Mouse (Mus musculus): ENCODE data around the gene Psmd2.
A peak's percentile ranks its signal among the peaks of the same experiment; 100 is the strongest.

Gene Psmd2

GRCm38 (mm10) chr16:20651076-20651946 lies at the start of gene Psmd2:
Gene Psmd2 (plus strand): TSS chr16:20651652.
- peak; percentile 94 to 97 for DNase-seq (ENCODE audit: low spot score in 2 of 2)

GRCm38 (mm10) chr16:20604705-20605104 lies 46.7 kb upstream of the Psmd2 start:
- no peak for DNase-seq (ENCODE audit: low spot score in 2 of 2)

DNA sequence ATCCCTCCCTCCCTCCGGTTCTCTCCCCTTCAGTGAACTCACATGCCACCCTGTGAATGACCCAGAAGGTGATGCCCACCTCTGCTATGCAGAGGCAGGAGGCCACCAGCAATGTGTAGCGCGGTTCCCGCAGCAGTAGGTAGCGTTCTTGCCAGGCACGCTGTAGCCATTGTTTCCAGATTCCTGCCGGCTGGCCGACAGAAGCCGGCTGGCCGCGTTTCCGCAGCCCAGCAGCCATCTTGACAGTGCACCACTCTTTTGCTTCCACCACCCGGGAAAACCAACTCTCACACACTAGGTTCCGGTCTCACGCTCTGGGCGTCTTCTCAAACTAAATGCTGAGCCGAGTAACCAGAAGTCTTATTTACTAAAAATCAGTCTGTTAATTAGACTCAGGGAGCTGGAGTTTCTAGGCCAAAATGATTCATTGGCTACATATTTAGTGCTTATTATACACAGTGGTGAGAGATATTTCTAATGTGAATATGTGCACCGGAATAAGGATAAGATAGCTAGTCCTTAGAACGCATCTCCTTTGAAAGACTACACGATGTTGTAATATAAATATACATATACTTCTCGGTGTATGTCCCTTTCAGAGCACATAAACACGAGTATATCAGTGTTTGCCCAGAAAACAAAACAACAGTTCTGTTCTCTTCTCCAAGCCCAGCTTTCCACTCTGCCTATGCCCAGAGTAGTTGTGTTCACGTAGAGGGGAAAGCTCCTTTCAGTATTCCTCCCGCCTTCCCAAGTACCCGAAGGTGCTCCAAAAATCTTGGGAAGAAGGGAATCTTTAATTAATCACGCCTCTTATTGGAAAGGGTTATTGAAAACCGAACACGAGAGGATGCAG lies 40.7 kb upstream of the Psmd2 start:
- peak; percentile 47 to 68 for DNase-seq (ENCODE audit: low spot score in 2 of 2)

DNA sequence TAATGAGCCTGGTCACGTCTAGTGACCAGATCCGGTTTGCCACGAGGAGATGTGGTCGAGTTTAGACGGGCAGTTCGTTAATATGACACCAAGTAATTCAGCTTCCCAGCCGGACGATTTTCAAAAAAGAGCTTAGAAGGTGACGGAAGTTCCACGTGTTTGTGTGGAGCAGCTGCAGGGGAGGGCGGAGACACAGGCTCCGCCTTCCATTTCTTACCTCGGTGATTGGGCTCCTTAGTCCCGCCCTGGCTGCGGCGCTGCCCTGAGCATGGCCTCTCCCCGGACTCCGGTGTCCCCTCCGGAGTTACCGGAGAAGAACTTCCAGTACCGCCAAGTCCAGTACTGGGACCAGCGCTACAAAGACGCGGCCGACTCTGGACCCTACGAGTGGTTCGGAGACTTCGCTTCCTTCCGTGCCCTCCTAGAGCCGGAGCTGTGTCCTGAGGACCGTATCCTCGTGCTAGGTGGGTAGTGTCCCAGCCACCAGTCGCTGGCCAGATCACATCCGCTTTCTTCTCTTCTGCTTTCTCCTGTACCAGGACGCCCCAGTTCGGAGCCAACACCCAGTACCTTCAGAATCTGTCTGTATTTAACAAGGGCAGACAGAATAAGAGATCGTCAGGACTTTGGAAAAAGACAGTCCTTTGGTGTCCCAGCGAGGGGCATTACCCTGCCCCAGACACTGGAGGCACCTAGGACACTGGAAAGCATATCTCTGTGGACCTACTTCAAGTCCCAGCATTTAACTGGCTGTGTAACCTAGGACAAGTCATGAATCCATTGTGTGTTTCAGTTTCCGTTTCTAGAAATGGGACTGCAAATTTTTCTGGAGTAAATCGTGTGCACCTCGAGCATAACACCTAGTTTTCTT lies 39.9 kb upstream of the Psmd2 start, which contains the start of the genes Eef1akmt4, Gm49333 and Alg3:
Eef1akmt4 (plus strand) TSS at position 237 of the 871 bp plus-strand sequence.
Gm49333 (plus strand) TSS at position 254 of the 871 bp plus-strand sequence.
Alg3 (minus strand) TSS at position 379 of the 871 bp plus-strand sequence.
- DNase-seq (ENCODE audit: low spot score in 2 of 2): peak; percentile 69 to 74

DNA sequence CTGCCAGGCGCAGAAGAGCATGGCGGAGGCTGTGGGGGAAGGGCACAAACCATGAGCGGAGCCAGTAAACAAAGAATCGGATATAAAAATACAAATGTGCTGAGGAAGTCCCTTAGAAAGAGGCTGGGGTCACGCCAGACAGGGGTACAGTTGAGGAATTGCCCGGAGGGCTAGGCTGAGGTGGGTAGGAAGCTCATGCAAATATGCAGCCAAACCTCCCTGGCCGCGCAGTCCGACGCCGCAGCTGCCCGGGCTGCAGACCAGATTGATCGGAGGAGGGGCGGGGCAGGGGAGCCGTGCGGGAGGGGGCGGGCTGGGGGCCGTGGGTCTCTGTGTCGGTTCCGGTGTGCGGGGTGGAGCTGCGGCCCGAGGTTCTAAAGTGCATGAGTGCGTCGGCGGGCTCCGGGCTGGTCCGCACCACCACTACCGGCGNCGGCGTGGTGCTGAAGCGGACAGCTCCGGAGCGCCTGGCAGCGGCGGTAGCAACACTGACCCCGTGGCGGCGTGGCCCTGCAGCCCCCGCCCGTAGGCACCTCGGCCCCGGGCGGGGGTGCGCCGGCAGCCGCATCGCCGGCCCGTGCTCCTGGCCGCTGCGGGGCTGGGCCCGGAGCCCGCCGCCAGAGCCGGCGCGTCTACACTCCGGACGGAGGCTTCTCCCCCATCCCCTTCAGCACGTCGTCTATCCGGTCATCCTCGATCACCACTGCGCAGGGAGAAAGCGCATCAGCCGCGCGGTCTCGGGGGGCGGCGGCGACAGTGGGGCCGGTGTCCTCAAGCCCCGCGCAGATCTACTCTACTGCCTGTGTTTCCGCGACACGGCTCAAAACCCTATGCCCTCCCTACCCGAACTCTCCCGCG lies 31.7 kb upstream of the Psmd2 start:
- no peak for DNase-seq (ENCODE audit: low spot score in 2 of 2)

DNA sequence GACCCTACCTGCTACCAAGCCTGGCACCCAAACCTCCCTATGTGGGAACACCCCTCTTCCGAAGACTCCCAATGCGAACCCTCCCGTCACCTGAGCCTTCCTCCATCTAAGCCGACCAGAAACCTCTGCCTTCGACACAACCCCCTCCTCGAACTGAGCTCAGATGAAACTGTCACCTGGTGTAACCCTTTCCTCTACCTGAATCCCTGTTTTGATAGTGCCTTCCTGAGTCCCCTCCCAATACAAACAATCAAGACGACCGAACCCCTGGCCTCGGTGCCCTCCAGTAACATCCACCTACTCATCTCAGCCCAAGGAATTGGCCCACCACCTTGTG lies 31.1 kb upstream of the Psmd2 start:
- no peak for DNase-seq (ENCODE audit: low spot score in 2 of 2)

DNA sequence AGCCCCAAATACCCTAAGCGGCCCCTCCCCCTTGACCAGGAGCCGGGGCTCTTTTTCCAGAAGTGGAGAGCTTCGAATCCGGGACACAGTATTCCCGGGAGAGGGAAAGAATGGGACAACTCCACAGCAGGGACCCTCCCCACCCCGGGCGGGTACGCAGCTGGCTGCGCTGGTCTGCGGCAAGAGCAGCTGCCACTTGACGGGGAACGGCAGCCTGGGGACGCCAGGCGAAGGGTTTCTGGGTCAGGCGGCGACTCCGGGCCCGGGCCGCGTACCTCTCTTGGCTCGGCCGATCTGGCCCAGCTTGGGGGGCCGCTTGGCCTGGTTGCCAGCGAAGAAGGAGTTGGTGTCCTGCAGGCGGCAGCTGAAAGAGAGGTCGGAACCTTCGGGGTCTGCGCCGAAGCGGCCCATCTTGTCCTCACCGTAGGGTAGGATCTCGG lies 30.7 kb upstream of the Psmd2 start:
- DNase-seq (ENCODE audit: low spot score in 2 of 2): no peak

DNA sequence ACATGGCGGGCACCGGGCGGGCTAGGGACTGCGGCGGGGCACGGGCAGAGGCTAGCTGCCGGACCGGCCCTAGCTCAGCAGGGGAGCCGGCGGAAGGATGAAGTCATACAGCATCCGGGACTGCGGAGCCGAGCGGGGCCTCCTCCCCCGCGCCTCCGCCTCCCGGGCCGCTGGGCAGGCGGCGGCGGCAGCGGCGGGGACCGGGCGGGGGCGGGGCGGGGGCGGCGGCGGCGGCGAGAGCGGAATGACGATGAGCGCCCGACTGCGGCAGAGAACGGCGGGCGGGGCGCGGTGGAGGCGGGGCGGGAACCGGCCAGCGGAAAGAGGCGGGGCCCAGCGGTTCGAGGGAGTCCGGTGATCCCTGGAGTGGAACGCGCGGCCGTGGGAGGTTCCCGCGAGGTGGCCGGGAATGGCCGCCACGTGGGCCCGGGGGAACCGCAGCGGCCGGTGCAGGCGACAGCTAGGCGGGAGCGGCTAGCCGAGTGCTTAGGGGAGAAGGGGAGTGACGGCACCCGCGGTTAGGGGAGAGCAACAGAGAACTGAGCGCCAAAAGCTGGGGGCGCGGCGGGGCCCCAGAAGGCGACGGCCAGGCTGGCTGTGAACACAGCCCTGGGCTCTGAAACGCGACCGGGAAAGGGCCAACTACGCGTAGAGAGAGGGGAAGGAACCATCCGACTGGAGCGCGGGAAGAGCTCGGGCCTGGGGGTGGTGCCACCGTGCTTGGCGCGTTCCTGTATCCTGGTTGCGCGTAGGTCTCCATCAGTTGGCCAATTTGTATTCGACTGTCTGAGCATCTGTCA lies 30.1 kb upstream of the Psmd2 start, which contains the start of gene Camk2n2:
Camk2n2 (minus strand) TSS at position 97 of the 800 bp plus-strand sequence.
- DNase-seq (ENCODE audit: low spot score in 2 of 2): peak; percentile 40 to 44

DNA sequence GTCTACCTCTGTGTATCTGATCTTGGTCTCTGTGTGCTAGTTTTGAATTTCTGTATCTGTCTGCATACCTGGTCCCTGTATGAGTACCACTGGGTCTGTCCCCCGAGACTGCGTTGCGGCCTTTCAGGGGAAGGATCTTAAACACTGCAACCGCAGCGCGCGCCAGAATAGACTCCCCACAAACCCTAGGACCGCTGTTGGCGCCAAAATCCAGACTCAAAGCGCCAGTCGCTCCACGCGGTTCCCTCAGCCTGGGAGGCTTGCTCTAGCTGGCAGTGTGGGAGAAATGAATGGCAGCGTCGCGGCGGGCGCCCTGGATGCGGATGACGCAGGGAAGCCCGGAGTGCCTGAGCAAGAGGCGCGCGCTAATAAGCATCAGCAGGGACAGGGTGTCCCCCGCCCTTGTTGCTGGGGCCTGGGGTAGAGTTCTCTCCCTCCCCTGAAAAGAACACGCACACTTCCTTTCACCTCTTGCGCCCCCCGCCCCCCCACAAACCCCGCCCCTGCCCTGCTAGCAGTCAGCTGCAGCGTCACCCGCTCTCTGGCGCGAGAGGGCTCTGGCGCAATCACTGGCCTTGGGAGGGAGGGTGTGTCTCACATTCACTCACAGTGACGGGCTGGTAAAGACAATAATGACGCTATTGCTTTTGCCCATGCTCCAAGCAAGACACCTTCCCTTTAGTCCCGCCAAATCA lies 29.3 kb upstream of the Psmd2 start:
- DNase-seq (ENCODE audit: low spot score in 2 of 2): no peak

DNA sequence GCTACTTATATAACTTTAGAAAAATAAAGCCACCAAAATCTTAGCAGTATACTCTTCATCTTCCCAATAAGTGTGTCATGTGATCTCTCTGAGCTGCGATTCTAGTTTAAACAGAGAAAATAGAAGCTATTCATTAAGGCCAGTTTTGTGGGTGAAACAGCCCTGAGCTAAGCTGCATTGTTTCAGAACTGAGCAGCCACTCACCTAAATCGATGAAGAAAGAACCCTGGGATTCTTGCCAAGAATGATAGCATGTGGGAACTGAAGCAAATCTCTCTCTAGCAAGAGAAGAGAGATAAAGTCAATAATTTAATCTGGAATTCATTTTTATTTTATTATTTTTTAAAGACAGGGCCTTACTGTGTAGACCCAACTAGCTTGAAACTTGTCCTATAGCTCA lies 28.2 kb upstream of the Psmd2 start:
- DNase-seq (ENCODE audit: low spot score in 2 of 2): no peak

DNA sequence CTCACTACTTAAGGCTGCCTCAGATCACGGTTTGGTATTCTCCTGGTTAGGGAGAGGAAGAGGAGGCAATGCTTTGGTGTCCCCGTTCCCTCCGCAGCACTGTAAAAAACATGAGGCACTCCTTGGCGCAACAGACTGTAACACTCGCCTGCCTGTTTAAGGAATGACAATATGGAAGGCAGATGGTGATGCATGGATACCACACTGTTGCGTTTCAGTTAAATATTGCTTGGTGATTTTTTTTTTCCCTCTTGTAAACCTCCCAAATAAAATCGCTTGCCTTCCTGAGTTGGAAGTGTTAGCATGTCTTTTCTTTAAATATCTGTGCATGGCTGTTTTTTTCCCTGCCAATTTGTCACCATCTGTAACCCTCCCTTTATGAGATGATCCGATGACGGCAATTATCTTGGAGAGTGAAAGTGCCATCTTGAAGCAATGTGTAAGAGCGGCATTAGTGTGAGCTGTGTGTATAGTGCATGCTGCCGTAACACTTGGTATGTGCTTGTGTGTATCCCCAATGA lies 22.5 kb upstream of the Psmd2 start:
- DNase-seq (ENCODE audit: low spot score in 2 of 2): no peak

- no peak for DNase-seq (ENCODE audit: low spot score in 2 of 2)
These were observed 21.5 kb upstream of the Psmd2 start, which contains the start of gene Ece2 for GRCm38 (mm10) chr16:20629731-20630634. Gene Ece2 (plus strand): TSS chr16:20629828.

- no peak for DNase-seq (ENCODE audit: low spot score in 2 of 2)
These were observed 14.0 kb upstream of the Psmd2 start for GRCm38 (mm10) chr16:20637410-20637809.

GRCm38 (mm10) chr16:20638367-20638766 lies 13.1 kb upstream of the Psmd2 start:
- no peak for DNase-seq (ENCODE audit: low spot score in 2 of 2)

DNA sequence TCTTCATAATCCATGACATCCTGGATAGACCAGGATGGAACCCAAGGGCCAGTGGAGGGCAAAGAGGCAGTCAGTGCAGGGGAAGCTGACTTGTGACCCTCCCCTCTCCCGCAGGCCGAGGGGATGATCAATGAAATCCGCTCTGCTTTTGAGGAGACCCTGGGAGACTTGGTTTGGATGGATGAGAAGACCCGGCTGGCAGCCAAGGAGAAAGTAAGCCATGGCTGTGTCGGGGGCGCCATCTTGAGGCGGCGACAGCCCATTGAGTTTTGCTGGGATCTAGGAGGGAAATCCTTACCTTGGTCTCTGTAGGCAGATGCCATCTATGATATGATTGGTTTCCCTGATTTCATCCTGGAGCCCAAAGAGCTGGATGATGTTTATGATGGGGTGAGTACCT lies 9.3 kb upstream of the Psmd2 start:
- peak in 1 of 2 experiments; percentile 35 for DNase-seq (ENCODE audit: low spot score in 2 of 2)

DNA sequence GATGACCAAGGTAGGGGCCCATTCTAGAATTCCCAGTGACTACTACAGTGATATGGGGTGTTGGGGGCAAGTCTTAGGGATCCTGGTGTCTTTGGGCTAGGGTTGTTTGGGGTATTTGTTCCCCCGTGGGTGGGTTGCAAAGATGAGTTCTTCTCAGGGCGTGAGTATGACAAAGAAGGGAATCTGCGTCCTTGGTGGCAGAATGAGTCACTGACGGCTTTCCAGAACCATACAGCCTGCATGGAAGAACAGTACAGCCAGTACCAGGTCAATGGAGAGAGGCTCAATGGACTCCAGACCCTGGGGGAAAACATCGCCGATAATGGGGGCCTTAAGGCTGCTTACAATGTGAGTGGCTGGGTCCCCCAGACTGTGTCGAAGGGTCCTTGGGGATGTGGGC lies 7.5 kb upstream of the Psmd2 start:
- DNase-seq (ENCODE audit: low spot score in 2 of 2): no peak

- DNase-seq (ENCODE audit: low spot score in 2 of 2): no peak
These were observed 477 bp downstream of the Psmd2 start for GRCm38 (mm10) chr16:20651947-20652310.

DNA sequence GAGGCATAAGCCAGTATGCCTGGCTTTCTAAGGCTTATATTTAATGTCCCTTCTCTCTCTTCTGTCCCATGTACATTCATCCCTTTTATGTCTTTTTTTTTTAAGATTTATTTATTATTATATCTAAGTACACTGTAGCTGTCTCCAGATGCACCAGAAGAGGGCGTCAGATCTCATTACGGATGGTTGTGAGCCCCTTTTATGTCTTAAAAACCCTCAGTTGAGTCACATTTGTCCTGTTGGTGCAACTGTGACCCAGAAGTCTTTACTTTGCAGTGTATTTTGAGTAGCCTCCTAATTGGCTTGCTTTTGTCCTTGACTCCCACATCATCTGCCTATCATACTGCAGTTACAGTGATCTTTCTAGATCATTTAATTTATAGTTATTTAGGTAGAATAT lies 1.9 kb downstream of the Psmd2 start:
- no peak for DNase-seq (ENCODE audit: low spot score in 2 of 2)

Data from spleen, postnatal 14 days (tissue).